Mouse (Mus musculus) mouse embryonic stem cell (cell line): Measurements from ENCODE around the gene Smyd4.

Experiments
- in situ Hi-C, 2 experiments: fragments of 300-500 bp; cut with MboI; formaldehyde crosslinking; loops; 1 replicate in 1 of 2; 3 replicates in 1 of 2; pipeline ENCODE4 v1.14.3; 2019 to 2020; ENCODE audit warnings: low sequenced_read_pairs in 2 of 2, low pct_unique_long_range_greater_than_20kb in 1 of 2, mixed read lengths in 1 of 2; ENCODE audit not compliant: unreplicated experiment in 1 of 2

Smyd4 gene

GRCm38 (mm10) chr11:75348199-75348889 lies at the start of gene Smyd4, which contains the start of gene Rpa1:
Gene Smyd4 (plus strand): TSS chr11:75348433.
Gene Rpa1 (minus strand): TSS chr11:75348324.
- in situ Hi-C loops = no loop called here

GRCm38 (mm10) chr11:75298491-75298890 lies 49.7 kb upstream of the Smyd4 start:
- in situ Hi-C loops = no loop called here

GRCm38 (mm10) chr11:75299786-75300185 lies 48.4 kb upstream of the Smyd4 start:
- in situ Hi-C loops = no loop called here

- in situ Hi-C loops = no loop called here
These were observed 47.3 kb upstream of the Smyd4 start for GRCm38 (mm10) chr11:75300954-75301353.

GRCm38 (mm10) chr11:75304797-75305196 lies 43.4 kb upstream of the Smyd4 start:
- in situ Hi-C loops = no loop called here

GRCm38 (mm10) chr11:75308650-75309049 lies 39.6 kb upstream of the Smyd4 start:
- in situ Hi-C loops = no loop called here

- in situ Hi-C loops = no loop called here
These were observed 37.4 kb upstream of the Smyd4 start for GRCm38 (mm10) chr11:75310813-75311212.

- in situ Hi-C loops = no loop called here
These were observed 36.5 kb upstream of the Smyd4 start for GRCm38 (mm10) chr11:75311751-75312150.

GRCm38 (mm10) chr11:75313834-75314233 lies 34.4 kb upstream of the Smyd4 start:
- in situ Hi-C loops = no loop called here

- in situ Hi-C loops = no loop called here
These were observed 29.6 kb upstream of the Smyd4 start for GRCm38 (mm10) chr11:75318351-75319221.

GRCm38 (mm10) chr11:75319246-75319645 lies 29.0 kb upstream of the Smyd4 start:
- in situ Hi-C loops = no loop called here

- in situ Hi-C loops = no loop called here
These were observed 24.9 kb upstream of the Smyd4 start for GRCm38 (mm10) chr11:75323326-75323737.

- in situ Hi-C loops = no loop called here
These were observed 23.8 kb upstream of the Smyd4 start for GRCm38 (mm10) chr11:75324433-75324832.

GRCm38 (mm10) chr11:75325116-75325968 lies 22.9 kb upstream of the Smyd4 start:
- in situ Hi-C loops = no loop called here

GRCm38 (mm10) chr11:75325969-75326311 lies 22.3 kb upstream of the Smyd4 start:
- in situ Hi-C loops = no loop called here

GRCm38 (mm10) chr11:75336676-75337075 lies 11.6 kb upstream of the Smyd4 start:
- in situ Hi-C loops = no loop called here

- in situ Hi-C loops = no loop called here
These were observed 11.0 kb upstream of the Smyd4 start for GRCm38 (mm10) chr11:75337246-75337645.

GRCm38 (mm10) chr11:75340076-75340475 lies 8.2 kb upstream of the Smyd4 start:
- in situ Hi-C loops = no loop called here
